Mouse (Mus musculus) cerebellum, adult 11-12 months (tissue): ENCODE results near the gene 5730596B20Rik.

Experiments
- DNase-seq: peaks from one replicate; pipeline ENCODE4 v3.0.0; 2022

The 5730596B20Rik gene

GRCm38 (mm10) chr6:52200751-52201250, 23.5 kb downstream of the 5730596B20Rik start:
- no peak for DNase-seq

DNA sequence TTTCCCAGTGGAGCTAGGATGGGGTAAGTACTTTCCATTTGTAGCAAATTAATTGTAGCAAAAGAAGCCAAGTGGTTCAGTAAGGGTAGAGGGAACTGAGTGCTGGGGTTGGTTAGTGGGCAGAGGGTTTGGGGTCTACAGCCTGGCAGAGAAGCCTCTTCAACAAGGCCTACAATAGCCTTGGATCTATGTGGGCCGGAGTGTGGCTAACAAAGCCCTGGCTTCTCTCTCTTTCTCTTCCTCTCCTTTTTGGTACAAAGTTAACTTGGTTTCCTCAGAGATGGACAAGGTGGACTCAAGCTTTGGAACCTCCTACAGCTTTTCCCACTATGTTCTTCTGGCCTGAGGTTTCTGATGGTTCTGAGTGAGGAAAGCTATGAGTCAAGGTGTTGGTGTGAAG, 24.0 kb downstream of the 5730596B20Rik start:
- DNase-seq, result no peak

DNA sequence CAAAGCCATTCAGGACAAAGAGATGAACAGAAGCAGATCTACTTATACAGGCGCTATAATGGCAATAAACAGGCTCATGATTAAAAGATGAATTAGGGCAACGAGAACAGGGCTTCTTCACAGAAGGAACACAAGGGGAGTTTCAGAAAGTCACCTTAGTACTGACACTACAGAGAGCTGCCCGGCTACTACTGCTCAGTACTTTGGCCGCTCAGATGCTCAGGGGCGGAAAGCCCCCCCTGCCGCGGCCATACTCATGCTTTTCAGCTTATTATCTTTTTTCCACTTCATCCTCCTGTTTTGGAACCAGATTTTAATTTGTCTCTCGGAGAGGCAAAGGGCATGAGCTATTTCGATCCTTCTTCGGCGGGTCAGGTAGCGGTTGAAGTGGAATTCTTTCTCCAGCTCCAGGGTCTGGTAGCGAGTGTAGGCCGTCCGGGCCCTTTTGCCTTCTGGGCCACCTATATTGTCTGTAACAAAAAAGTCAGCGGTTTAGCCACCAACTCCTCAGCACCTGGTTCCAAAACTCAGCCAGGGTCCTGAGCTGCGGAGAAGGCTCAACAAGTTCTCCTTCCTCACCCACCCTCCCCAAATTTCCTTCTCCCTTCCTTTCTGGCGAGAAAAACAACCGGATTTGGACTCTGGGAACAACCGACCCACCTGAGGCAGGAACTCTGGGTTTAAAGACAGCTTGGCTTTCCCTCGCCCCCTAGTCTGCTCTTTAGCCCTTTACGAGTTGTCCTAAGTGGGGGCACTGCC, 25.2 kb downstream of the 5730596B20Rik start:
- no peak for DNase-seq

GRCm38 (mm10) chr6:52203121-52203370, 25.7 kb downstream of the 5730596B20Rik start:
- no peak for DNase-seq

DNA sequence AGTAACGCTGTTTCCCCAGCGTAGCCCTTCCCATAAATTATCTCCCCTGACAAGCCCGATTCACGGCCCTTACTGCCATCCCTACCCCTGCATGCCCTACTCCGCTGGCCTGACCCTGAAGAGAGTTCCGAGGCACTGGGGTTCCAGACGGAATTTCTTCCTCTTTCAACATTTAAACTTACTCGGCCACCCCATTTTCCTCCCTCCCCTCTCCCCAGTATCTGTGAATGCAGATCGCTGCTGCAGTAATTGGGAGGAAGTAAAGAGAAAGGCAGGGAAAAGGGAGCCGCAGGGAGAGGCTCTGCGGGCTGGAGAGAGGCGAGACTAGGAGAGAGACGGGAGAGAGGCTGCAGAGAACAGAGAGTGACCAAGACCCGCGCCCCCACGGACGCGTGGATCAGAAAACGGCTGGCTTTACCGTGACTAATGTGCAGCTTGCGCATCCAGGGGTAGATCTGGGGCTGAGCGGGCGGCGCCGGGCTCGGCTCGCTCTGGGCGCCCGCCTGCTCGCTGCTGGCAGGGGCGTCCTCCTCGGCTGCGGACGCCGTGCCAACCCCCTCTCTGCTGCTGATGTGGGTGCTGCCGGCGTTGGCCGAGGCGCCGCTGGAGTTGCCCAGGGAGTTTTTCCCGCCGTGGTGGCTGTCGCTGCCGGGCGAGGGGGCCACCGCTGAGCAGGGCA, 26.2 kb downstream of the 5730596B20Rik start:
- DNase-seq, result no peak

DNA sequence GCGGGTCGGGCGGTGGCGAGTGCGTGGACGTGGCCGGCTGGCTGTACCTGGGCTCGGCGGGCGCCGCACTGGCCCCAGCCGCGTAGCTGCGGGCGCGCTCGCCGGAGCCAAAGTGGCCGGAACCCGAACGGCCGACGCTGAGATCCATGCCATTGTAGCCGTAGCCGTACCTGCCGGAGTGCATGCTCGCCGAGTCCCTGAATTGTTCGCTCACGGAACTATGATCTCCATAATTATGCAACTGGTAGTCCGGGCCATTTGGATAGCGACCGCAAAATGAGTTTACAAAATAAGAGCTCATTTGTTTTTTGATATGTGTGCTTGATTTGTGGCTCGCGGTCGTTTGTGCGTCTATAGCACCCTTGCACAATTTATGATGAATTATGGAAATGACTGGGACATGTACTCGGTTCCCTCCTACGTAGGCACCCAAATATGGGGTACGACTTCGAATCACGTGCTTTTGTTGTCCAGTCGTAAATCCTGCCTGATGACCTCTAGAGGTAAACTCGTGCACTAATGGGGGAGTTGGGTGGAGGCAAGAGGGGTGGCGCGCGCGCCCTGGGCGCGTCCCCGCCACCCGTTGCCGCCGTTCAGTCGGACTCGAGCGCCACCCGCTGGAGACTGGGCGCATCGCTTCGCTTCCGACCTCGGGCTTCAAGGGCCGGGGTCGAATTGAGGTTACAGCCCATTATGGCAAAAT, 26.9 kb downstream of the 5730596B20Rik start, which contains the start of gene Hoxa5:
TSS of gene Hoxa5 (minus strand) at position 538 of the 703 bp plus-strand sequence.
- no peak for DNase-seq

DNA sequence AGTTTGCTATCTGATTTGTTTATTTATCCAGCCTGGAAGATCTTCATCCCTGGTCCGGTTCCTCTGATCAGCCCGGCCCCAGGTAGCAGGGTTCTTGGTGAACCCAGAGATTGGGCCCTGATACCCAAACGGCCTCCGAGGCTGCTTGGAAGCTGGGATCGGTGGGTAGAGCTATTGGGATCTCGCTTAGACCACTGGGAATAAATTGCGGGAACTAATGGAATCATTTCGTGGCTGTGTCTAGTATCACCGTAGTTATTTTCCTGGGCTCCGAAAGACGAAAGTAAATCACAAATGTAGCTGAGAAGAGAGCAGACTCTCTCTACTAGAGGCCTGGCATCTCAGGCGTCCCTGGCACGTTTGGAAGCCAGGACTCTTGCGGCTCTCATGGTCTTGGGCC, 27.9 kb downstream of the 5730596B20Rik start:
- no peak for DNase-seq

DNA sequence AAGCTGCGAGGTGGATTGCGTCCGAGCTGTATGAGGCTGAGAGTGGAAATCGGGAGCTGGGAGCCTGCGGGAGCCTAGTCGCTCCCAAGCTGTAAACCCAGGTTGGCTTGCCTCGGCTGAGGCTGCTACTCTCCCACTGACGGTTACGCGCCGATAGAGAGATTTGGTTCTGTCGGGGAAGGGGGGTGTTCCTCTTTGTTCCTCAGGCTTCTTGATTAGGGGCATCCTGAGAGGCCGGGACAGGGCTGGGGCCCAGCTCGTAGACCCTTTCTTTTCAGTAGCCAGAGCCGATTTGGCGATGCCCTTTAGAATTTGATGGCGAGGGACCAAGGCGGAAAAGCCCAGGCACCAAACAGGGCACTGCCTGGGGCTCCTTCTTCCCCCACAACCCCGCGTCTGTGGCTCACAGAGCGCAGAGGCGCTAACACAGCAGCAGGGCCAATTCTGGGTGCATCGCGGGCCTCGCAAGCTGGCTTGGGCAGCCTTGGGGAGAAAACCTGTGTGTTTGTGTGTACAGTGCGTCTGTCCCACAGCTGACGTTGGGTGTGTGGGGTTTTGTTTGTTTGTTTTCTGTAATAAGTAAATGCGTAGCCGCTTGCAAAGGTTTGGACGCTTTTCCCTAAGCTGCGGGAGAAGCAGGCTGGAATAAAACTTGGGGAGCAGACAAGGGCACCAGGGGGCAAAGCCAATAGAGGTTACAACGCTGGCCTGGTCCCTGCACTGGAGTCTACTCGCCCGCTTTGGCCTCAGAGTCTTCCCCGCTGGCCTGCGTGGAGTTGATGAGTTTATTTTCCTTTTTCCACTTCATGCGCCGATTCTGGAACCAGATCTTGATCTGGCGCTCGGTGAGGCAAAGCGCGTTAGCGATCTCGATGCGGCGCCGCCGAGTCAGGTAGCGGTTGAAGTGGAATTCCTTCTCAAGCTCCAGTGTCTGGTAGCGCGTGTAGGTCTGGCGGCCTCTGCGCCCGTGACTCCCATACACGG, 28.6 kb downstream of the 5730596B20Rik start:
- DNase-seq, result no peak

GRCm38 (mm10) chr6:52206882-52207683, 29.8 kb downstream of the 5730596B20Rik start:
- DNase-seq, result no peak

DNA sequence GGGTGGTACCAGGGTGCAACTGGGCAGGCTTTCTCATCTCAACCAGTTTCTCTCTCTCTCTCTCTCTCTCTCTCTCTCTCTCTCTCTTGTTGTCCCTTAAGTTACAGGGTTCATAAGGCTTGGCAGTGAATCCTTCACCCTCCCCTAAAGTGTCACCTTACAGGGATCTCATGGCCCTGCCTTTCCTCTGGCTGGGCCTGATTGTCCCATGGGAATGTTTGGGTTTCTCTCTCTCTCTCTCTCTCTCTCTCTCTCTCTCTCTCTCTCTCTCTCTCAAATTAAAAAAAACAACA, 30.3 kb downstream of the 5730596B20Rik start:
- DNase-seq, result no peak

- no peak for DNase-seq
These were observed 31.0 kb downstream of the 5730596B20Rik start, which contains the start of gene Hoxa6 for GRCm38 (mm10) chr6:52208072-52208867. Hoxa6 (minus strand) TSS chr6:52208722.

DNA sequence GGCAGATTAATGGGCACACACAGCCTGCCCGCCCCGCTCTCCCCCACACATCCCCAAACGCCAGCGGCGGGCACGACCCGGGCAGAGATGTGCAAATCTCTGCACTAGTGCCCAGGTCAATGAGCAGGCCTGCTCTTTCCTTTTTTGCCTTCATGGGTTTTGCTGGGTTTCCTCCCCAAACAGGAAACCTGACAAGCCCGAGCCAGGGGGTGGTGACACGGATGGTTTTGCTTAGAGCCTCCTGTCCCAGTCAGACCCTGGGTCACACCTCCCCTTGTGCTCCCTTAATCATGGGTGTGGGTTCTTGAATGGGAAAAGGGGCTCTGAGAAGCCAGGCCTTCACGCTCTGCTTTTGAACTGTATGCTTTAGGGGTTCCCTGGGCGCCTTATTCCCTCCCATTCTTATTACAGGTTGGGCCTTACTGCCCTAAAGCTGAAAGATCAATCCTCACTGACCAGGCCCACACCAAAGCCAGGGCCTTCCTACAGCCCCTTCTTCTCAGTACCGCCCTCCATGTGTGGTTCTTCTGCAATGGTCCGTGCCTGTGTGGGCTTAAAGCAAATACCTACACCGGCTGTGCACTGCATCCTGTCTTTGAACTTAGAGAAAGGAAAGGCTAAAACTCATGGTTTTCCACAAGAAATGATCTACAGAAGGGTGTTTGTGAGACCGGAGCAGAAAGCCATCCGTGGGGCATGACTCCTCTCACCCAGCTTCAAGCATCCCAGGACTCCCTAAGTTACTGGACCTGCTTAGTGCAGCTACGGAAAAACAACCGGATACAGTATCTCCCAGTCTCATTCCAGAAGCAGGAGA, 31.8 kb downstream of the 5730596B20Rik start:
- no peak for DNase-seq

DNA sequence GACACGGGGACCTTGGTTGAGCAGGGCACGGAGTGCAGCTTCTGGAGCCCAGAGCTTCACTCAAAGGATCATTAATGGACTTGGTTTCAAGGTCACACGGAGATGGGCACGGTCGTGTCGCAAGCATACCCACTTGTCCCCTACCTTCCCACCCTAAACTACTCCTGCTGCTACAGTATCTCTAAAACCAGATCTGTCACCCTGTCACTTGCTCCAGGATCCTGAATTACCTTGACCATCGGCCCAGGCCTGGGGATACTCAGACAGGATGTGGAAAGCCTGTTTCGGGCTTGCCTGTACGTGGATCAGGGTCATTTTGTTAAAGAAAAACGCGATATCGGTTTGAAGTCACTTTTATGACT, 32.4 kb downstream of the 5730596B20Rik start:
- no peak for DNase-seq

DNA sequence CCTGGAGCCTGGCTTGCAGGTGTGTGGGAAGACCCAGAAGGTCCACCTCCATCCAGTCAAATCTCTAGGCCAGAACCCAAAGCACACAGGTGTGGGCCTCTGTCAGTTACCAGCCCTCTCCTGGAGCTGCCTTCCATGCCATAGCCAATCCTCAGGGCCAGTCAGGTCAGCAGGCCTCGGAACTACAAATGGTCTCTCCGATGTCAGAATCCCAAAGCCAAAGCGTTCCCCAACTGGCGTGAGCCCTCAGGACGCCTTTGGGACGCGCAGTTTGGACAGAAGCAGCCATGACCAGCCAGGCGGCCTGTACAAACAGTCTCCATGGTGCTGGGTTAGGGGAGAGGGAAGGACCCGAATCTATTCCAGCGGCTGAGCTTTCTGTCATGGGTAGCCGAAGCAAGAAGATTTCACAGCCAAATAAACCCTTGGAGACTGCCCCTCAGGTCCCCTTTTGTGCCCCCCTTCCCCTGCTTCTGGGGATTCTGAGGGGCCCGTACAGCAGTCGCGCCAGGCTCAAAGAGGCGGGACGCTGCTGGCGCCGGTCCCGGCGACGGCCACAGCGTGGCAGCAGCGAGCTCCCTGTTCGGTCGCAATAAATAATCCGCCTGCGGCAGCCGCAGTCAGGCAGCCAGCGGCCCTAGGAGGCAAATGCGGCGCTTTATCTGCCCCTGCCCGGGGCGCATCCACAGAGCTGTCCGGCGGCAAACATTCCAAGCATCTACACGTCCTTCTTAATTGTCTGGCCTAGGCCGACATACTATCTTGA, 34.1 kb downstream of the 5730596B20Rik start:
- peak; percentile 45 for DNase-seq

DNA sequence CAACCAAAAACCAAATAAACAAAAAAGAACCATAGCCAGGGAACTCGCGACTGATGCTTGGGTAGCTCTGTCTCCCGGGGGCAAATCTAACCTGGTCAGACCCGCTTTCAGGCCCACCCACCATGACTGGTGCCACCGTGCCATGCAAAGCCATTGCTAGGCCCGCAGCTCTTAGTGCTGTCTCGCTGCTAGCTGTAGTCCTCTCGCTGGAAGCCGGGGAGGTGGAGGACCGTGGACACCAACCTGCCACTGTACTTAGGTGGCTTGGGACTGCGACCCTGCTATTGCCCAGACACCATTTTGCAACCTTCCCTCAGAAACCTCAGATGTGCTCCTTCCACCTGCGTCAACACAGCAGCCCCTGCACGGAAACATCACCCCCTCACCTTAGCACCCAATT, 34.7 kb downstream of the 5730596B20Rik start:
- no peak for DNase-seq

DNA sequence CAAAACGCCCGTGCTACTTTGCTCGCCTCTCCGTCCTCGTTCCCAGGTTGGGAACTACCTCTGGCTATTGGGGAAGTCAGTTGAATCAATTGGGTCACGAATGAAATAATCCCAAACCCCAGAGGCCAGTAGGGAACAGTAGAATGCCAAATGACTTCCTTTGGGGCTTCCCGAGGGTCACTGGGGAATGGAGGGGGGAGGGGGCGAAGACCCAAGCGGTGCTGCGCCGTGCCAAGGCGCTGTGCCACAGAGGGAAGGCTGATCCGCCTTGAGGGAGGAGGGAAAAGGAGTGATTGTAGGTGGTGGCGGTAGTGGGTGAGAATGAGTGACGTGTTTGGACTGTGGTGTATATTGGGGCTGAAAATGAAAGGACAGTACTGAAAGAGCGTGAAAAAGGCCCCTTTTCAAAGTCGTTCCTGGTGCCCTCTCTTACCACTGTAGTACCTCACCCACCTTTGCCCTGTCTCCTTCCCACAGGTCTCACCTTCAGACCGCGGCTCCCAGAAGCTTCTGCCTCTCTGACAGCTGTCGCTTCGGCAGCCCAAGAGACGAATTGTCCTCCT, 35.3 kb downstream of the 5730596B20Rik start:
- no peak for DNase-seq

DNA sequence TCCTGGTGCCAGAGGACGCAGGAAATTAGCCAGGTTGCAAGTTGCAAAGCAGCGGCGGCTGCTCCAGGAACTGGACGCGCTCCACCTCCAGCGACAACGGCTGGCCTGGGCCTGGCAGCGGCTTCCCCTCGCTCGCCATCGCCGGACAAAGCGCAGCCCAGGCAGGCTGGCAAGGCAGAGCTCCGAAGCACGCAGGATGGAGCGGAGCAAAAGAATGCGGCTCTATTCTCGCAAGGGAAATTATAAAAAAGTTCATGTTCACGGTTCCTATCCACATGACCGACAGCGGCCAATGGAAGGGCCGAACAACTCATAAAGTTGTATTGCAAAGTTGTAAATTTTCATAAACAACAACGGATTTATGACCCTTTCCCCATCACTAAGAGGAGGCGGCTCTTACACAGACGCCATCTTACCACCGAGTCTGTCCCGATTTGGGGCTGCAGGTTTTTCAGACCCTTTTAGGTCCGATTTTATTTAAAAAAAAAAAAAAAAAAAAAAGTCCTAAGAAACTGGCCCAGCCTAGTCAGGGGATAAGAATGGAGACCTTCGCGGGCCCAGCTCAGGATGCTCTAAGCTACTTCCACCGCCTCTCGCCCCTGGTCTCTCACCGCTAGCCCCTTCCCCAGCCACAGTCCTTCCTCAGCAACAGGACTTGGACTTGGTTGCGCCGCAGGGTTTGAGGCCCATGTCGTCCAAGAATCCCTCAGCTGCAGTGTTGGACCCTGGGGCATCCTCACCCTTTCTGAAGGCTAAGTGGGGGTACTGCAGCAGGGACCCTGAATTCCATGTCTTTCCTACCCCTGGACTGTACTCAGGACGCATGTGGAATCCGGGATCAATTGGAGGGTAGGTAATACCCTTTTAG, 36.1 kb downstream of the 5730596B20Rik start, which contains the start of the genes Hoxa3 and Gm28308:
TSS of gene Hoxa3 (minus strand) at position 218 of the 868 bp plus-strand sequence.
TSS of gene Gm28308 (minus strand) at position 221 of the 868 bp plus-strand sequence.
- DNase-seq, result no peak

DNA sequence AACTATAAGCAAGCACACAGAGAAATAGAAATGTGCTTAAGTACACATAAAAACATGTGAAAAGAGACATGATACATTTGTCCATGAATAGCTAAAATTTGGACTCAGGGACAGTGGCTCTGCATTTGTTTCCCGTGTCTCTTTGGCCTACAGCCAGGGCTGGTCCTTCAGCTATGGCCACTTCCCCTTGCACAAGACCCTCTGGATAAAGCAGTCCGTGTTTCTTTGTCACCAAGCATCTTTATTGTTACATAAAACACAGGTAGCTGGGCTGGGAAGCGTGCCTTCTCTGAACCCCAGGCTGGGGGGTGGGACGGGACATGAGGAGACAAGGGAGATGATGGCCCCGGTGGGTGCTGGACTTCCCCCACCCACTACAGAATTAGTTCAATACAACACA, 37.0 kb downstream of the 5730596B20Rik start:
- DNase-seq, result no peak
